Mouse (Mus musculus) common myeloid progenitor, adult 5-6 weeks (primary cell): Measurements from ENCODE around the gene Haghl. TPM values are rescaled to one million over a fixed set of nuclear protein-coding genes. Genes with fewer than 3 reads are reported as not detected.
"Not testable (repeated sequence)": the region's sequence is repeated elsewhere in the genome, so short reads cannot be mapped to it uniquely, and the experiment has no call there.

ENCODE experiments used
- ATAC-seq: replicated peaks from 2 replicates; pipeline ENCODE4 v1.8.0; 2016; ENCODE audit warnings: low read depth, mild to moderate bottlenecking, moderate TSS enrichment, inconsistent platforms; ENCODE audit not compliant: poor library complexity, severe bottlenecking
- total RNA-seq: library from RNA; stranded (forward); fragments of 200-1000, 187-1606 nt; gene quantifications from 2 replicates; pipeline ENCODE4 v1.2.3, GENCODE M21; 2017

The Haghl gene
- total RNA-seq, 1 experiment from 2014 or later: 28.4 TPM

GRCm38 (mm10) chr17:25818851-25819780 lies 33.6 kb upstream of the Haghl start:
- ATAC-seq: peak; percentile 33; the same call in 1 of the 2 replicates

DNA sequence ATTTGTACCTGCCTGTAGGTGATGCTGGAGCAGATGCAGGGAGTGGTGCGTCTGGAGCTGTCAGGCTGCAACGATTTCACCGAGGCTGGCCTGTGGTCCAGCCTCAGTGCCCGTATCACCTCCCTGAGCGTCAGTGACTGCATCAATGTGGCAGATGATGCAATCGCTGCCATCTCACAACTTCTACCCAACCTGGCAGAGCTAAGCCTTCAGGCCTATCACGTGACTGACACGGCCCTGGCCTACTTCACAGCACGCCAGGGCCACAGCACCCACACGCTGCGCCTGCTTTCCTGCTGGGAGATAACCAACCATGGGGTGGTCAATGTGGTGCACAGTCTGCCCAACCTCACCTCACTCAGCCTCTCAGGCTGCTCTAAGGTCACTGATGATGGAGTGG lies 32.2 kb upstream of the Haghl start:
- ATAC-seq: no peak

GRCm38 (mm10) chr17:25813471-25813870 lies 28.0 kb upstream of the Haghl start:
- ATAC-seq: peak; percentile 90

- no peak for ATAC-seq
These were observed 25.4 kb upstream of the Haghl start for GRCm38 (mm10) chr17:25810890-25811289.

GRCm38 (mm10) chr17:25809606-25810340 lies 24.3 kb upstream of the Haghl start:
- ATAC-seq: peak; percentile 28; the same call in 1 of the 2 replicates

DNA sequence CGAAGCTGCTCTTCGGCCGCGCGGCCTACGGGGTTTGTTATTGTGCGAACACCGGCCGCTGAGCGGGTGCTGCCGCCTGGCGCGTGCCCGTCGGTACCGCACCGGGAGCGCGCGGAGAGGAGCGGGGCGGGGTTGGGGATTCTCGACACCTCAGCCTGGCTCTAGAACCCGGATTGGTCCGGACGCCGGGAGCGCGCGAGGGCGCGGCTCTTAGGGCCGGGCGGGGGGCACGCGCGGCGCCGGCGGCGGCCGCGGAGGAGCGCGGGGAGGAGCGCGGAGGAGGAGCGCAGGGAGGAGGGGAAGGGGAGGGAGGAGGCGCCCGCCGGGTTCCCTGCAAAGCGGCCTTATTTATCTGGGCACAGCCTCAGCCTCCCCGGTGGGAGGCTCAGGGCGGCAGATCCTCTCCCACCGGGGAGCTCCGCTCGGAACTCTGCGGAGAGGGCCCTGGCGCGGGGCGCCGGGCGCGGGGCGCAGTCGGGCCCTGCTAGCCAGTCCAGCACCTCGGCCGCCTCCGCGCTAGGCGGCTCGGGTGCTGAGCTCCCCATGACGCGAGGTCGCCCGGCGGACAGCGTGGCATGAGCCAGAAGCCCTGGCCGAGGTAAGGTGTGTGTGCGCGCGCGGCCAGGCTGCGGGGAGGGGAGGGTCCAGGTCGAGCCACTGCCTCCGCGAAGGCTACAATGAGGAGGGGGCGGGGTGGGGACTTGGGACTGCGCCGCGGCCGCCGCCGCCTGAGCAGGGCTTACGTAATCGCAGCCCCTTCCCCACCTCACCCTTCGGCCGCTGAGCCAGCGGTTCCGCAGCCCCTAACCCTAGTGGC lies 23.5 kb upstream of the Haghl start, which contains the start of gene Fbxl16:
Fbxl16 (plus strand) TSS at position 297 of the 817 bp plus-strand sequence.
- ATAC-seq: no peak

- no peak for ATAC-seq
These were observed 22.6 kb upstream of the Haghl start for GRCm38 (mm10) chr17:25808028-25808427.

GRCm38 (mm10) chr17:25807452-25807851 lies 22.0 kb upstream of the Haghl start:
- ATAC-seq: not testable (repeated sequence)

GRCm38 (mm10) chr17:25806507-25806906 lies 21.0 kb upstream of the Haghl start:
- ATAC-seq: no peak

DNA sequence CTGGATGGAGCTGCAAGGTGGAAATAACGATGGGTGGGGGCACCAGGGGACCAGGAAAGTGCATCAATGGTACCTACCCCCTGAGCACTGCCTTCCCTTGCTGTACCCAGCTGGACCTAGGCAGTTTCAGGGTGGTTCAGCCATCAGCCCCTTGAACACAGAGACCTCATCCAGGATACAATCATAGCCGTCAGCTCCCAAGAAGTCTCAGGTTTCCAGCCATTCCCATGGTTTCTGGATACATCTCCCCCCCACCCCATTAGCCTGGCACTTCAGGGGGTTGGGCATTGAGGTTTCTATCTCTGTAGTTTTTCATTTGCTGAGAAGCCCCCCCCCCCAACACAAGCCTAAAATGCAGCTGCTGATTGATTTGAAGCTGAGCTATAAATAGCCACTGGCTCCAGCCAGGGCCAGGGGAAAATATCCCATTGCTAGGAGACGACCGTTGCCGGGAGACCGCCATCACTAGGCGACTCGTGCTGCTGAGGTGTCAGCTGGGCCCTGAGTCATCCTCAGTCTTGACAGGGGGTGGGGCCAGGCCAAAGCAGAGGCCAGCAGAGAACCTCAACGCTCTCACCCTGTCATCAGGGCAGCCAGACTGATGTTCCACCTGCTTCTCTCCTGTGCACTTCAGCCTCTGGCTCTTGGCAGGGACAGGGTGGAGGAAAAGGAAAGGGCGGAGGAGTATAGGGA lies 17.5 kb upstream of the Haghl start:
- no peak; the same call in 1 of the 2 replicates for ATAC-seq

DNA sequence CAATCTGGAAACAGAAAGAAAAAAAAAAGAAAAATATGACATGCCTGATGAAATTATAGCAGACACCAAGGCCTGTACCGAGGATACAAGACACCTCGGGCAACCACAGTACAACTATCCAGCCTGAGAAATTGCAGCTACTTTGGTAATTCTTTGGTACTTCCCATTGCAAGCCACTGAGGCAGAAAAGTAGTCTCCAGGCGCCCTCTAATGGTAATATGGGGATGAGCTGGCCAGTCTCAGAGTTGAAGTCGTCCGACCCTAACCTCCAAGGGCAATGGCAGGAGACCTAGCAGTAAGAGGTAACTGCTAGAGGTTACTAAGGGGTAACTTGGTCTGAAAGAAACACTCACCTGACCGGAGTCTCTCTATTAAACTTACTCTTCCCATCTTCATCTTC lies 15.6 kb upstream of the Haghl start:
- peak; percentile 80 for ATAC-seq

DNA sequence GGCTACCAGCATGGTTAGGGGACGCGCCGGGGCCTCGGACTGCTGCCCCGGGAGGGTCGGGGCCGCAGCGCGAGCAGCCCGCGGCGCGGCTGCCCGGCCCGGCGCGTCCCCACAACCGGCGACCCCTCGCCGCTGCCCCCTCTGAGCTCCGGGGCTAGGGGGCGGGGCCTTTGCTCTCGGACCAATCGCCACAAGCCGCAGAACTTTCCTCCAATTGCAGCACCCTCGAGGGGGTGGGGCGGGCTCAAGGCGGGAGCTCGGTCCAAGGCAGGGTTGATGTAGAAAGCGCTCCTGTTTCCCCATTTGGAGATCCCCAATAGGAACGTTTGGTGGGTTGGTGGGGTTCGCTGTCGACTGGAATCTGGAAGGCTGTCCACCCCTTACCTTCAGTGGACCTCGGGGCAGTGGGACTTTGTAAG lies 11.5 kb upstream of the Haghl start, which contains the start of gene Metrn:
Metrn (minus strand) TSS at position 186 of the 419 bp plus-strand sequence.
- peak; percentile 62 for ATAC-seq

DNA sequence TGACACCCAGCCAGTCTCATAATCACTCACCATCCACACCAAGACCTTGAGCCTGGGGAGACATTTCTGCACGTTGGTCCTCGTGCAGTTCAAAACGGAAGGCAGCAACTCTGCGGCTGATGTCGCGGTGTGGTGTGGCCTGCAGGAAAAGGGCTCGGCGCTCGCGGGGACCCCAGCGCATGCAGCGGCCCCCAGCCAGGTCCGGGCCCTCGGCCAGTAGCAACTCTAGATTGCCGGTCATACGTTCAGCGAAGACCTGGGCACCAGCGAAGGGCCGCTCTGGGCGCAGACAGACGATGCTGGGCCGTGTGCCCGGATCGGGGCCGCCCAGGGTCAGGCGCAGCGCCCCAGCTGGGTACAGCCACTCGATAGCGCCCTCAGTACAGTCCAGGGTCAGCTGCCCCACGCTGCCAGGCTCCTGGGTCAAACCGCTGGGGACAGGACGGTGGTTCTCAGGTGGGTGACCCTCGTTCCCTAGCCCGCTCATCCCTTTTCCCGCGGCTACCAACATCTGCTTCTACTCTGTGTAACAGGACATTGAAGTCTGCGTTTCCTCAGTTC lies 10.8 kb upstream of the Haghl start:
- ATAC-seq: no peak

DNA sequence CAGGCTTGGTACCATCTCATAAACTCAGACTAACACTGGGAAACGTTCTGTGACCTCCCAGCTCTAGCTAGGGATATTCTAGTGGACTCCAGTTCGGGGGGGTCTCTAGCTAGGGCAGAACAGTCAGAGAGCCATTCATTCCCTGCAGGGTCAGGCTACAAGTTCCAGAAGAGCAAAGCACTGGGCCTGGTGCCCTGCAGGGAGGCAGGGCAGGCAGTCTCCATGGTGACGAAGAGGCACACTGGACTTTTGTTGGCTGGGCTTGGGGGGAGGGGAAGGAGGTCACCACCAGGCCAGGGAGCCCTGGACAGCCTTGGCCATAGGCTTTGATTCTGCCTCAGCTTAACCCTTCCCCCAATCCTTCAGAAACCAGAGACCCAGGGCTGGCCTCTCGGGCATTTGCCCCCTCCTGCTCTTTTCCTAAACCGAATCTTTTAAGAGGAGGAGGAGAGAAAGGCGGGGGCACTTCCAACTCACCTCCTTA lies 10.2 kb upstream of the Haghl start, which contains the start of gene AC134908.4:
AC134908.4 (minus strand) TSS at position 51 of the 484 bp plus-strand sequence.
- ATAC-seq: no peak

- no peak for ATAC-seq
These were observed 9.5 kb upstream of the Haghl start for GRCm38 (mm10) chr17:25794998-25795397.

- no peak for ATAC-seq
These were observed 8.7 kb upstream of the Haghl start for GRCm38 (mm10) chr17:25794197-25794596.

DNA sequence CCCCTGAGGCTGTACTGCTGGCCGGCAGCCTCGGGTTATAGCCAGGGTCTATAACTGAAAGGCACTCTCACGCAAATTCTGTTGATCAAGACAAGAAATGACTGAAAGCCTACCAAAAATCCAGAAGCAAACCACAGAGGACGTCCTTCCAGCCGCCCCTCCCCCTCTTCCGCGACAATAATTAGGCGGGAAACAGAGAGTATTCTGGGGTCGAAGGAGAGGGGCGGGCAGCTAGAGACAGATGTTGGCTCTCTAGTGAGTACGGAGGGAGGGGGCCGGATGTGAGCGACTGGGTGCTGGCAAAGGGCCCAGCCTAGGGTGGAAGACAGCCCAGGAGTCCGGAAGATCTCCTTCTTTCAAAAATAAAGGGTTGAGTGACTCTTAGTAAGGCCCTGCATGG lies 7.1 kb upstream of the Haghl start, which contains the start of gene Fam173a:
Fam173a (minus strand) TSS at position 287 of the 400 bp plus-strand sequence.
- peak; percentile 62 for ATAC-seq

- ATAC-seq: peak; percentile 69
These were observed 6.5 kb upstream of the Haghl start for GRCm38 (mm10) chr17:25791843-25792527.
